Mouse (Mus musculus): Measurements from ENCODE around the gene Nfkb2. TPM values are rescaled to one million over a fixed set of nuclear protein-coding genes. Genes with fewer than 3 reads are reported as not detected.

Gene Nfkb2
- total RNA-seq, 2 experiments from 2014 or later: 20.8 to 24.2 TPM

- DNase-seq: peak; percentile 91
Measured at GRCm38 (mm10) chr19:46308706-46309435, 4.8 kb downstream of the Nfkb2 start.

- no peak for DNase-seq
Measured at GRCm38 (mm10) chr19:46309651-46310305, 5.7 kb downstream of the Nfkb2 start.

GRCm38 (mm10) chr19:46310312-46310865, 6.3 kb downstream of the Nfkb2 start:
- DNase-seq: no peak

- DNase-seq: no peak
Measured at GRCm38 (mm10) chr19:46311341-46311740, 7.2 kb downstream of the Nfkb2 start.

GRCm38 (mm10) chr19:46312566-46312965, 8.4 kb downstream of the Nfkb2 start:
- no peak for DNase-seq

GRCm38 (mm10) chr19:46313116-46313515, 9.0 kb downstream of the Nfkb2 start:
- DNase-seq: no peak

- DNase-seq: no peak
Measured at GRCm38 (mm10) chr19:46313591-46313990, 9.5 kb downstream of the Nfkb2 start.

- DNase-seq: no peak
Measured at GRCm38 (mm10) chr19:46314151-46314601, 10.1 kb downstream of the Nfkb2 start.

- no peak for DNase-seq
Measured at GRCm38 (mm10) chr19:46314872-46315742, 11.0 kb downstream of the Nfkb2 start.

- DNase-seq: no peak
Measured at GRCm38 (mm10) chr19:46315752-46316610, 11.9 kb downstream of the Nfkb2 start.

- DNase-seq: no peak
Measured at GRCm38 (mm10) chr19:46316846-46317545, 12.9 kb downstream of the Nfkb2 start.

- no peak for DNase-seq
Measured at GRCm38 (mm10) chr19:46317546-46317885, 13.4 kb downstream of the Nfkb2 start.

GRCm38 (mm10) chr19:46318031-46318471, 13.9 kb downstream of the Nfkb2 start:
- peak; percentile 55 for DNase-seq

GRCm38 (mm10) chr19:46318586-46319378, 14.7 kb downstream of the Nfkb2 start:
- peak; percentile 90 for DNase-seq

GRCm38 (mm10) chr19:46320076-46320785, 16.1 kb downstream of the Nfkb2 start:
- peak; percentile 0 for DNase-seq

GRCm38 (mm10) chr19:46321101-46321943, 17.2 kb downstream of the Nfkb2 start:
- no peak for DNase-seq

- DNase-seq: no peak
Measured at GRCm38 (mm10) chr19:46322144-46322995, 18.2 kb downstream of the Nfkb2 start.

All from adrenal gland, postnatal 10 days (tissue).